Mouse (Mus musculus) embryo, embryonic 11 days (tissue): ENCODE results near the gene Samd3.

Experiments used
- DNase-seq: peaks from one replicate; pipeline ENCODE4 v3.0.0-alpha.2; 2015

The Samd3 gene

DNA sequence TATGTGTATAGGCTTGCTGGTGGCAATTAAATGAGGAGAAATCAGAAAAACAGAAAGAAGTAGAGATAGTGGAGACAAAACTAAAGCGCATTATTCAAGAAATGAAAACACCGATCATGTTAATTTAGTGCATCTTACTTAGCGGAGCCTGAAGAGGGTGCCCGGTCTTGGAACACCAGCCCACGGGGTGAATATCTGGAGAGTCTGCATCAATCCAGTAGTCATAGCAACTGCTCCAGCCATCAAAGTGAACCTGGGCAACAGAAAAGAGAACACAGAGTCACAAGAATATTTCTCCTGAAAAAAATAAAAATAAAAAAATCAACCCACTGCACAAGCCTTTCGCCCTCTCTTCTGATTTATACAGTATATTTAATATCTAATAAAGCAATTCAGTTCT lies 74.0 kb downstream of the Samd3 start:
- DNase-seq: no peak

DNA sequence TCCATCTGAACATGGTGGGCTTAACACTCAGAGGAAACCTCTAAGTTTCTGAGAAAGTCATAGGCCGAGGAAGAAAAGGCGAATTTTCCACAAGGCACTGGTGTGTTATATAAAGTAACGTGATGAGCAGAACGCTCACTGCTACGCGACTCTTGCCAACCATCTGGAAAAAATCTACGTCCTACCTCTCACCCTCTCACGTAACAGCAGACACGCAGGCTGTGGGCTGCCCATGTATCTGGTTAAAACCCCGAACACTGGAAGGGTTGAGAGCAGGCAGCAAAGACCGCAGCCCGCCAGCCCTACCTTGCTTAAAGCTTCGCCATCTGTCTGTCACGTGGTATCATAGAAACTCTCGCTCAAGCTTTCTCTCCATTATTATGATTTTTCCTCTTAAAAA lies 84.8 kb downstream of the Samd3 start:
- peak; percentile 5 for DNase-seq

- no peak for DNase-seq
Observed at GRCm38 (mm10) chr10:26320679-26321078, 91.2 kb downstream of the Samd3 start.
